Mouse (Mus musculus) layer of hippocampus, postnatal 36 days (tissue): ENCODE results near the gene Tradd. TPM values are rescaled to one million over a fixed set of nuclear protein-coding genes. Genes with fewer than 3 reads are reported as not detected.
A peak's percentile ranks its signal among the peaks of the same experiment; 100 is the strongest.

Source experiments
- DNase-seq, 2 experiments: peaks; one replicate each; pipeline ENCODE4 v3.0.0; 2022
- total RNA-seq, 2 experiments: library from RNA; stranded (reverse); gene quantifications; 2 replicates each; pipeline ENCODE4 v1.2.3; 2021

Tradd gene
- total RNA-seq, 2 experiments from 2014 or later: 8.2 to 9.0 TPM

GRCm38 (mm10) chr8:105269461-105269947 lies 5.1 kb upstream of the Tradd start, which contains the start of gene Hsf4:
Gene Hsf4 (plus strand): TSS chr8:105269801.
- DNase-seq: no peak

- DNase-seq: no peak
These were observed 4.7 kb upstream of the Tradd start for GRCm38 (mm10) chr8:105269075-105269458.

GRCm38 (mm10) chr8:105268342-105269074 lies 4.1 kb upstream of the Tradd start:
- DNase-seq: peak; percentile 70 to 79

GRCm38 (mm10) chr8:105266775-105267174 lies 2.4 kb upstream of the Tradd start:
- no peak for DNase-seq

- no peak for DNase-seq
These were observed 719 bp upstream of the Tradd start for GRCm38 (mm10) chr8:105265128-105265527.

- no peak for DNase-seq
These were observed 1.0 kb downstream of the Tradd start for GRCm38 (mm10) chr8:105263244-105263912.

GRCm38 (mm10) chr8:105261326-105261980 lies 3.0 kb downstream of the Tradd start:
- DNase-seq: no peak

GRCm38 (mm10) chr8:105260371-105261099 lies 3.9 kb downstream of the Tradd start:
- DNase-seq: no peak

- DNase-seq: peak; percentile 64 to 70
These were observed 4.6 kb downstream of the Tradd start for GRCm38 (mm10) chr8:105259721-105260320.

- no peak for DNase-seq
These were observed 5.3 kb downstream of the Tradd start for GRCm38 (mm10) chr8:105258911-105259720.

GRCm38 (mm10) chr8:105257318-105258114 lies 6.9 kb downstream of the Tradd start:
- no peak for DNase-seq

- no peak for DNase-seq
These were observed 9.5 kb downstream of the Tradd start, which contains the start of gene B3gnt9 for GRCm38 (mm10) chr8:105254966-105255350. Gene B3gnt9 (minus strand): TSS chr8:105255153.

GRCm38 (mm10) chr8:105254152-105254965 lies 10.1 kb downstream of the Tradd start:
- peak; percentile 86 for DNase-seq

GRCm38 (mm10) chr8:105253766-105254151 lies 10.7 kb downstream of the Tradd start:
- no peak for DNase-seq

GRCm38 (mm10) chr8:105252680-105253537 lies 11.5 kb downstream of the Tradd start:
- no peak for DNase-seq

GRCm38 (mm10) chr8:105251954-105252353 lies 12.5 kb downstream of the Tradd start:
- no peak for DNase-seq

- no peak for DNase-seq
These were observed 23.4 kb downstream of the Tradd start for GRCm38 (mm10) chr8:105241016-105241415.

GRCm38 (mm10) chr8:105237442-105238142 lies 26.8 kb downstream of the Tradd start:
- DNase-seq: no peak
